Mouse (Mus musculus) frontal cortex, postnatal 25 days (tissue): ENCODE measurements around the gene Grpr.

Source experiments
- DNase-seq, 2 experiments: peaks; one replicate each; pipeline ENCODE4 v3.0.0; 2022; ENCODE audit warnings: low spot score in 2 of 2

Grpr gene

GRCm38 (mm10) chrX:163549666-163550065, at the start of gene Grpr:
Gene Grpr (minus strand): TSS chrX:163549677.
- peak; percentile 11 to 24 for DNase-seq

GRCm38 (mm10) chrX:163560521-163560920, 11.0 kb upstream of the Grpr start:
- DNase-seq = no peak

- DNase-seq = no peak
Observed at GRCm38 (mm10) chrX:163547042-163547441, 2.4 kb downstream of the Grpr start.

- DNase-seq = no peak
Observed at GRCm38 (mm10) chrX:163532836-163533235, 16.6 kb downstream of the Grpr start.

- DNase-seq = no peak
Observed at GRCm38 (mm10) chrX:163518963-163519541, 30.4 kb downstream of the Grpr start.

GRCm38 (mm10) chrX:163511766-163512165, 37.7 kb downstream of the Grpr start:
- DNase-seq = no peak

GRCm38 (mm10) chrX:163502088-163502487, 47.4 kb downstream of the Grpr start:
- DNase-seq = no peak
